Mouse (Mus musculus) midbrain, embryonic 16.5 days (tissue): Measurements from ENCODE around the gene Sorcs2. TPM values are rescaled to one million over a fixed set of nuclear protein-coding genes. Genes with fewer than 3 reads are reported as not detected.

Experiments used
- ATAC-seq: fragments of 200-750 bp; cut with Nextera tagmentation; 2 replicates; pipeline ENCODE4 v1.8.0; 2017; ENCODE audit warnings: moderate TSS enrichment
- H3K27ac ChIP-seq: fragments of 300-500 bp; sonication (generic); 2 replicates; pipeline ENCODE4 v1.5.1; 2014; ENCODE audit warnings: mild to moderate bottlenecking, low read length, mixed read lengths
- H3K27me3 ChIP-seq: fragments of 300-500 bp; sonication (generic); 2 replicates; pipeline ENCODE4 v1.6.1; 2014; ENCODE audit warnings: low read depth, low read length, mixed read lengths; ENCODE audit not compliant: control insufficient read depth, insufficient read depth
- H3K36me3 ChIP-seq: fragments of 300-500 bp; sonication (generic); 2 replicates; pipeline ENCODE4 v1.6.1; 2014; ENCODE audit warnings: mild to moderate bottlenecking, low read length, moderate library complexity, mixed read lengths; ENCODE audit not compliant: control insufficient read depth, insufficient read depth
- H3K4me1 ChIP-seq: fragments of 300-500 bp; sonication (generic); 2 replicates; pipeline ENCODE4 v1.6.1; 2014; ENCODE audit warnings: mild to moderate bottlenecking, low read length, mixed read lengths; ENCODE audit not compliant: control insufficient read depth, insufficient read depth
- H3K4me2 ChIP-seq: fragments of 300-500 bp; sonication (generic); 2 replicates; pipeline ENCODE4 v1.6.1; 2014; ENCODE audit warnings: mild to moderate bottlenecking, low read length, mixed read lengths
- H3K4me3 ChIP-seq: fragments of 300-500 bp; sonication (generic); 2 replicates; pipeline ENCODE4 v1.5.1; 2014; ENCODE audit warnings: low read depth, mild to moderate bottlenecking, low read length, moderate library complexity, mixed read lengths
- H3K9ac ChIP-seq: fragments of 300-500 bp; sonication (generic); 2 replicates; pipeline ENCODE4 v1.6.1; 2014; ENCODE audit warnings: low read depth, low read length, mixed read lengths
- H3K9me3 ChIP-seq: fragments of 300-500 bp; sonication (generic); replicated peaks from 2 replicates; pipeline ENCODE4 v1.6.1; 2014; ENCODE audit warnings: mild to moderate bottlenecking, low read length, mixed read lengths; ENCODE audit not compliant: control insufficient read depth, poor library complexity, severe bottlenecking
- WGBS: fragments of 180-500 bp; shearing (Covaris S2); extraction: QIAGEN DNeasy Blood & Tissue Kit; methylation state at CpG from one replicate; pipeline ENCODE4 v1.1.7; 2014; 5-methylcytosine and 5-hydroxymethylcytosine counted together
- polyA plus RNA-seq: library from polyadenylated mRNA; unstranded; fragments of >200 nt; fragmentation: Nextera tagmentation; extraction: Ambion mirVana; gene quantifications from 2 replicates; pipeline ENCODE4 v1.2.1, GENCODE M21; 2015

Sorcs2 gene
- polyA plus RNA-seq, 1 experiment from 2014 or later = 21.3 TPM

- Histone ChIP-seq H3K4me2 (no peak overlapping the region), H3K4me1 (peaks cover 11% of the 10 kb centered on the region; the same call in 1 of the 2 replicates), H3K36me3 (no peaks in the 10 kb centered on the region), H3K27me3 (no peaks in the 10 kb centered on the region), H3K9ac (no peak overlapping the region; the same call in 1 of the 2 replicates), H3K27ac (no peak overlapping the region), H3K9me3 (no peaks in the 10 kb centered on the region), H3K4me3 (no peak overlapping the region)
- WGBS = 26% methylated on average over 16 of the region's 16 CpGs
- ATAC-seq = peak; percentile 70; the same call in 1 of the 2 replicates
These were observed 84.4 kb downstream of the Sorcs2 start for GRCm38 (mm10) chr5:36313353-36314079.

- no peak overlapping the region for H3K27ac ChIP-seq
- no peaks in the 10 kb centered on the region for H3K36me3 ChIP-seq
- H3K4me1 ChIP-seq = peaks cover 11% of the 10 kb centered on the region; the same call in 1 of the 2 replicates
- H3K9me3 ChIP-seq = no peaks in the 10 kb centered on the region
- no peak; the same call in 1 of the 2 replicates for ATAC-seq
- no peak overlapping the region for H3K4me2 ChIP-seq
- no peak overlapping the region for H3K9ac ChIP-seq
- no peak overlapping the region for H3K4me3 ChIP-seq
- 58% methylated on average over 6 of the region's 6 CpGs for WGBS
- H3K27me3 ChIP-seq = no peaks in the 10 kb centered on the region
These were observed 85.0 kb downstream of the Sorcs2 start for GRCm38 (mm10) chr5:36312926-36313325.

GRCm38 (mm10) chr5:36304299-36304980 is 93.5 kb downstream of the Sorcs2 start:
- Histone ChIP-seq H3K36me3 (no peaks in the 10 kb centered on the region), H3K27ac (no peak overlapping the region), H3K9ac (no peak overlapping the region), H3K27me3 (no peaks in the 10 kb centered on the region), H3K9me3 (no peaks in the 10 kb centered on the region), H3K4me1 (no peaks in the 10 kb centered on the region; the same call in 1 of the 2 replicates), H3K4me2 (no peak overlapping the region), H3K4me3 (no peak overlapping the region)
- WGBS = 71% methylated on average over 7 of the region's 7 CpGs
- no peak for ATAC-seq

- Histone ChIP-seq H3K4me3 (no peak overlapping the region), H3K4me1 (no peaks in the 10 kb centered on the region), H3K36me3 (no peaks in the 10 kb centered on the region), H3K27ac (no peak overlapping the region), H3K9ac (no peak overlapping the region), H3K9me3 (no peaks in the 10 kb centered on the region), H3K4me2 (no peak overlapping the region), H3K27me3 (no peaks in the 10 kb centered on the region)
- ATAC-seq = no peak
- WGBS = 67% methylated on average over 4 of the region's 4 CpGs
These were observed 96.8 kb downstream of the Sorcs2 start for GRCm38 (mm10) chr5:36301166-36301565.

DNA sequence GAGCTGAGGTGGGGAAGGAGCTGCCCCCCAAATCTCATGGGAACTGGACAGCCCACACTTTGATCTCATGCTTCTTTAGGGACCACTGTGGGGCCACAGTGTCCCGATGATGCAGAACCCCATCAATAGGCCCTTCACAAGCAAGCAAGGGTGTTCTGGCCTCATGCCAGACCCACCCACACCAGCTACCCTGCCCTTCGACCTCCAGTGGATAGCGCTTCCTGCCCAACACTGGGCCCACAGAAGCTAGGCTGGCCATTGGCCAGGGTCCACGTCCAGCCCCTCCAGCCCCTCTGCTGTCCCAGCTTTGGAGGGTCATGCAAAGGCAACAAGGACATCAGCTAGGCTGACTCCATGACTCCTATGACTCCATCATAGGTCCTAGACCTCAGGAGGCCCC is 99.9 kb downstream of the Sorcs2 start:
- Histone ChIP-seq H3K36me3 (no peaks in the 10 kb centered on the region), H3K27ac (no peak overlapping the region), H3K9me3 (no peaks in the 10 kb centered on the region), H3K4me1 (no peaks in the 10 kb centered on the region), H3K9ac (no peak overlapping the region), H3K27me3 (no peaks in the 10 kb centered on the region), H3K4me2 (no peak overlapping the region), H3K4me3 (no peak overlapping the region)
- ATAC-seq = no peak
- 86% methylated on average over 4 of the region's 4 CpGs for WGBS

DNA sequence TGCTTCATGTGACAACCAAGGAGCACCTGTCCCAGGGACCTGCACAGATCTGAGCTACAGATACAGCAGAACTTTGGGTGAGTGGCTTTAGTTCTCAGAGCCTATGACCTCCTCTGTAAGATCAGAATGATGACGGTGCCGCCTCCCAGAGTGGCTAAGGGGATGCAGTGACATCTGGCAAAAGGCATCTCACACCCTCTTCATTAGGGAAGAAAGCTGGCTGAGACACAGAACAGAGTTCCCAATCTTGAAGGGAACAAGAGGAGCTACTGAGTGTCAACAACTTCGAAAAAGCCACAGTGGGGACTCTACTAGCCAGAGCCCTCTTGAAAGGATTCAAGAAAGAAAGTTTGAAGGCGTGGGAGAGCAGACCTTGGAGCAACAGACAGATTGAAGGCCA is 100.7 kb downstream of the Sorcs2 start:
- Histone ChIP-seq H3K4me2 (no peak overlapping the region), H3K36me3 (no peaks in the 10 kb centered on the region), H3K9me3 (no peaks in the 10 kb centered on the region), H3K4me3 (no peak overlapping the region), H3K27ac (no peak overlapping the region), H3K4me1 (no peaks in the 10 kb centered on the region), H3K9ac (no peak overlapping the region), H3K27me3 (no peaks in the 10 kb centered on the region)
- no peak for ATAC-seq
- 69% methylated on average over 4 of the region's 4 CpGs for WGBS

- Histone ChIP-seq H3K9ac (no peak overlapping the region), H3K4me3 (no peak overlapping the region), H3K36me3 (no peaks in the 10 kb centered on the region), H3K27ac (no peak overlapping the region), H3K9me3 (no peaks in the 10 kb centered on the region), H3K4me2 (no peak overlapping the region), H3K4me1 (peaks cover 7% of the 10 kb centered on the region; the same call in 1 of the 2 replicates), H3K27me3 (no peaks in the 10 kb centered on the region)
- no peak for ATAC-seq
- 74% methylated on average over 11 of the region's 11 CpGs for WGBS
These were observed 104.6 kb downstream of the Sorcs2 start for GRCm38 (mm10) chr5:36293109-36293900.

GRCm38 (mm10) chr5:36292321-36292720 is 105.6 kb downstream of the Sorcs2 start:
- H3K4me1 ChIP-seq = peaks cover 7% of the 10 kb centered on the region; the same call in 1 of the 2 replicates
- H3K9me3 ChIP-seq = no peaks in the 10 kb centered on the region
- no peak overlapping the region for H3K4me2 ChIP-seq
- no peak for ATAC-seq
- no peaks in the 10 kb centered on the region for H3K36me3 ChIP-seq
- H3K4me3 ChIP-seq = no peak overlapping the region
- no peak overlapping the region for H3K27ac ChIP-seq
- no peak overlapping the region for H3K9ac ChIP-seq
- no peaks in the 10 kb centered on the region for H3K27me3 ChIP-seq
- 87% methylated on average over 9 of the region's 9 CpGs for WGBS
